Mouse (Mus musculus): ENCODE data around the gene Extl1. TPM values are rescaled to one million over a fixed set of nuclear protein-coding genes. Genes with fewer than 3 reads are reported as not detected.

The Extl1 gene
- total RNA-seq, 2 experiments from 2014 or later, result 24.7 to 27.4 TPM

DNA sequence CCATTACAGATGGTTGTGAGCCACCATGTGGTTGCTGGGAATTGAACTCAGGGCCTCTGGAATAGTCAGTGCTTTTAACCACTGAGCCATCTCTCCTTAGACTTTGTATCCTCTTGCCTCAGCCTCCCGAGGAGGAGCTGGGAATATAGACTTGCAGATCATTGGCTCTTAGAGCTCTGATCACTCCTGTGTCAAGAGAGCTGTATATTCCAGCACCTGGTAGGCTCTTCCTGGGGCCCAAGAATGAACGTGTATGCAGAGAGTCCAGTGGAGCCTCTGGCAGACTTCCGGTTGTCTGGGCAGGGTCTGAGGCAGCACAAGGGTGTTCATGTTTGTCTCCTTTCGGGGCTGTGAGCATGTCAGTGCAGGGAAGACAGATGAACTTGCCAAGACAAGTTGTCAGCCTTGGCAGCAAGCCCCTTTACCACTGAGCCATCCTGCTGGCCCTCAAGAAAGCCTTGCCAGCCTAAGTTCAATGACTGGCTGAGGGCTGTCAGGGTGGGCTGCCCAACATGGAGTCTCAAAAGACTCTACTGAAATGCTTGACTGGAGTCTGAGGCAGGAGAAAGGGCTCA is 69.5 kb downstream of the Extl1 start:
- DNase-seq, result no peak

- DNase-seq, result no peak
Measured at GRCm38 (mm10) chr4:134312901-134313300, 70.7 kb downstream of the Extl1 start.

- no peak for DNase-seq
Measured at GRCm38 (mm10) chr4:134312341-134312740, 71.3 kb downstream of the Extl1 start.

- DNase-seq, result no peak
Measured at GRCm38 (mm10) chr4:134311784-134312183, 71.9 kb downstream of the Extl1 start.

DNA sequence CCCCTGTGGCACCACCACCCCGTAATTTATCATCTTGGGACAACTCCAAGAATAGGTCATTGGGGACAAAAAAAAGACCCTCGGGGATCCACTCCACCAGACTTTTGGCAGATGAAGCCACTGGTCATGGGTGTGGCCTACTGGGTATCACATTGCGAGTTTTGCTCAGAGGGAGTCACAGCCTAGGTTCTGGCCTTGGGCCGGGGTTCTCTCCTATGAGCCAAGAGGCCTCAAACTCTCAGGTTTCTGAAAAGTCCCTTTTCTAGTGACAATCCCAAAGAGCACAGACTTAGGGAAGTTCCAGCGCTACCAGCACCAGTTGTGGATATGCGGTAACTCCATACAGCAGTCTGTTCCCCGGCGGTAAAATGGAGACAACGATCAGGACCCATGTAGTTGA is 73.0 kb downstream of the Extl1 start:
- DNase-seq, result no peak

DNA sequence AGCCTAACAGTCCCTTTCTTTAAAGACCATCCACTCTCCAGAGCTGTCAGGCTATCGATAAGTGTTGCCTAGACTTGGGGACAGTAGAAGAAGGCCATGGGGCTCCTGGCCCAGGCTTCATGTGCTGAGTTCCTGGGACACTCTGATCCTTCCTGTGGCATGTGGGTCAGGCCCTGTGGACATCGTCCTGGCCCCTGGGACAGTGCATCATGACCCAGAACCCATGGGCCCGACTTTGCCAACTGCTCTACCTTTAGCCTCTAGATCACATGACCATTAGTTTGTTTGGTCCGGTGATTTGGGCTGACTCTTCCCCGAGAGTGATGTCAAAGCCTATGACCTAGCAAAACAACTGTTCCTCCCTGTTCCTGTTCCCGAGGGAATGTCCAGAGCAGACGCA is 73.5 kb downstream of the Extl1 start:
- no peak for DNase-seq

DNA sequence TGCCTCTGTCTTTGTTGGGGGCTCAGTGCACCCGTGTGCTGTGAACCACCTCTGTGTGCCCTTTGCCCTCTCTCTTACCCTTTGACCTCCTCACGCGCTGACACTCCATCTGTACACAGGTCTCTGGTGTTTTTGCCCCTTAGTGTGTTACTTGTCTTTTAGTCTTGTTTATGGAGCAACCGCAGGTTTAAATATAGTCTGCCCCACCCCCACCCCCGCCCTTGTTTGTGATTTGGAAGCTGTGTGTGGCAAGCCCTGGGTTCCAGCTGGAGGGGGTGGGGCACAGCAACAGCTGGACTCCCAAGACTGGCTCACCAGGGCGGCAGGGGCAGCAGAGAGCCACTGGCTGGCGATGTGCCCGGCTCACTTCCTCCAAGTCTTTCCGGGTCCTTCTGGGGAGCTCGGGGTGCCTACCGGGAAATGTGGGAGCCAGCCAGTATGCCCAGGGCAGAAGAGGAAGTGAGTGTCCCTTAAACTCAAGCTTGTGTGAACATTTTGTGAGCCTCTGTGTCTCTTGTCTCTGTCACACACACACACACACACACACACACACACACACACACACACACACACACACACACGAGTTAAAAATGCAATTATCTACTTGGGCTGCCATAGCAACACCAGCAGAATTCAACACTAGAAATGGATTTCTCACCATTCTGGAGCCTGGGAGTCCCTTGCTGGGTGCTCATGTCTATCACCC is 76.1 kb downstream of the Extl1 start:
- DNase-seq, result peak; percentile 82

DNA sequence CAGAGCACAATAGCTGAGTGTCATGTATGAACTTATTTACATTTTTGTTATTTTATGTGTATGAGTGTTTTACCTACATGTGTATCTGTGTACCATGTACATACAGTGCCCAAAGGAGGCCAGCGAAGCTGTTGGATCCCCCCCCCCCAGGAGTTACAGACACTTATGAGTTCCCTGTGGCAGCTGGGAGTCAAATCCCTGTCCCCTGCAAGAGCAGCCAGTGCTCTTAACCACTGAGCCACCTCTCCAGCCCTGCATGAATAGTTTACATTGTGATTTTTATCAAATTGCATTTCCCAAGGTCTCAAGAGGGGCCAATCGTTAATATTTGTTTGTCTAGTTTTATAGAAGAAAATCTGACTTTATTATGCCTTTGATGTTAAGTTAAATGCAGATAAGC is 76.7 kb downstream of the Extl1 start:
- no peak for DNase-seq

Other genes with a start within 250 kb of the Extl1 start
- gene Cep85, start 196.7 kb downstream of the Extl1 start, total RNA-seq (2021), result 10 to 100 TPM; 50.5 to 55.0 TPM
- gene Gm7534, start 180.8 kb downstream of the Extl1 start, total RNA-seq (2021), result not detected
- 1 to 10 TPM in 1 of 2 experiments, not detected in 1; 1.1 TPM for gene Catsper4, start 156.5 kb downstream of the Extl1 start, total RNA-seq (2021)
- gene Cnksr1, start 145.5 kb downstream of the Extl1 start, total RNA-seq (2021), result 1 to 10 TPM; 3.3 to 5.2 TPM
- gene E130218I03Rik, start 140.2 kb downstream of the Extl1 start, total RNA-seq (2021), result not detected
- gene Zfp593, start 138.3 kb downstream of the Extl1 start, total RNA-seq (2021), result 1 to 10 TPM; 3.4 to 4.3 TPM
- gene Gm30191, start 136.9 kb downstream of the Extl1 start, total RNA-seq (2021), result not detected
- 1 to 10 TPM; 5.1 to 6.0 TPM for gene Grrp1, start 129.7 kb downstream of the Extl1 start, total RNA-seq (2021)
- 1 to 10 TPM; 5.8 to 8.4 TPM for gene Pdik1l, start 96.0 kb downstream of the Extl1 start, total RNA-seq (2021)
- 100 to 1,000 TPM in 1 of 2 experiments, 10 to 100 TPM in 1; 78.5 to 107 TPM for gene Trim63, start 68.7 kb downstream of the Extl1 start, total RNA-seq (2021)
- under 1 TPM; 0.29 to 0.66 TPM for gene Slc30a2, start 40.7 kb downstream of the Extl1 start, total RNA-seq (2021)
- gene Pafah2, start 12.5 kb upstream of the Extl1 start, total RNA-seq (2021), result 1 to 10 TPM; 2.4 to 2.9 TPM
- 10 to 100 TPM; 71.2 to 74.5 TPM for gene Stmn1, start 84.5 kb upstream of the Extl1 start, total RNA-seq (2021)
- 1 to 10 TPM; 6.5 to 6.8 TPM for gene Paqr7, start 112.8 kb upstream of the Extl1 start, total RNA-seq (2021)
- 1 to 10 TPM in 1 of 2 experiments, under 1 TPM in 1; 0.99 to 1.2 TPM for gene Aunip, start 127.1 kb upstream of the Extl1 start, total RNA-seq (2021)
- 100 to 1,000 TPM; 113 to 129 TPM for gene Mtfr1l, start 151.5 kb upstream of the Extl1 start, total RNA-seq (2021)
- 10 to 100 TPM; 22.3 to 28.7 TPM for gene Selenon, start 168.3 kb upstream of the Extl1 start, total RNA-seq (2021)

Data from gastrocnemius, postnatal 10 days (tissue).